ENCODE assay signal across 7 mouse cellular contexts in genomic region chr11:98783236-98783696, GRCm38 (mm10). TPM values are rescaled to one million over a fixed set of nuclear protein-coding genes. Genes with fewer than 3 reads are reported as not detected.
DNase-seq lines count a peak whose midpoint lies in the region; ATAC-seq and TF ChIP-seq lines count a peak whose summit lies in the region.

No protein-coding gene starts in this region.

- H3K27ac ChIP-seq in embryonic facial prominence, embryonic 11.5 days (replicated peaks; ENCODE audit: low read depth, low read length): peak overlapping the region; percentile 77
- peak overlapping the region; percentile 88 for H3K27ac ChIP-seq in intestine, postnatal 0 days (ENCODE audit: low read depth, low read length)

- peak overlapping the region; percentile 11; the same call in 1 of the 2 replicates for H3K4me3 ChIP-seq in embryonic facial prominence, embryonic 11.5 days (ENCODE audit: low read depth, low read length)
- peak overlapping the region; percentile 11; the same call in 1 of the 2 replicates for H3K4me3 ChIP-seq in intestine, postnatal 0 days (ENCODE audit: low read depth, low read length)

- H3K9me3 ChIP-seq in embryonic facial prominence, embryonic 11.5 days (replicated peaks; ENCODE audit: control insufficient read depth, low read length): no peaks in the 10 kb centered on the region
- no peaks in the 10 kb centered on the region for H3K9me3 ChIP-seq in intestine, postnatal 0 days (ENCODE audit: control insufficient read depth)

- peak; percentile 99 for DNase-seq in adrenal gland, adult 2 months
- DNase-seq in embryonic facial prominence, embryonic 11.5 days (ENCODE audit: low spot score): peak; percentile 82
- DNase-seq in left cerebral cortex, postnatal 36 days (ENCODE audit: low spot score in 2 of 2): peak; percentile 99
- DNase-seq in mesoderm, embryonic 11.5 days (ENCODE audit: low read depth, low spot score): peak; percentile 80
- peak; percentile 48 for DNase-seq in spleen, adult 12 weeks (ENCODE audit: low spot score)

- H3K4me2 ChIP-seq in embryonic facial prominence, embryonic 11.5 days (ENCODE audit: low read depth, low read length): peak overlapping the region; percentile 44
- H3K4me2 ChIP-seq in intestine, postnatal 0 days (replicated peaks; ENCODE audit: low read depth): peak overlapping the region; percentile 56

- WGBS in embryonic facial prominence, embryonic 11.5 days: 1% methylated on average over 20 of the region's 20 CpGs
- WGBS in intestine, postnatal 0 days: 0% methylated on average over 20 of the region's 20 CpGs

- intact Hi-C loops in left cerebral cortex, postnatal 36 days (cut with DNase I): loop anchor here (1.0 to 2.0 kb wide), 2 partner anchors 9 to 36 kb away; no protein-coding TSS in a partner anchor

- H3K9ac ChIP-seq in embryonic facial prominence, embryonic 11.5 days (replicated peaks; ENCODE audit: low read length): peak overlapping the region; percentile 63
- peak overlapping the region; percentile 22; the same call in 1 of the 2 replicates for H3K9ac ChIP-seq in intestine, postnatal 0 days (ENCODE audit: low read depth, low read length)

- H3K4me1 ChIP-seq in embryonic facial prominence, embryonic 11.5 days (ENCODE audit: control insufficient read depth, insufficient read depth, low read length): peaks cover 19% of the 10 kb centered on the region
- H3K4me1 ChIP-seq in intestine, postnatal 0 days (replicated peaks; ENCODE audit: control insufficient read depth, insufficient read depth, low read length): peaks cover 22% of the 10 kb centered on the region

- H3K36me3 ChIP-seq in embryonic facial prominence, embryonic 11.5 days (replicated peaks; ENCODE audit: control insufficient read depth, insufficient read depth, low read depth, low read length): no peaks in the 10 kb centered on the region
- H3K36me3 ChIP-seq in intestine, postnatal 0 days (ENCODE audit: control insufficient read depth, insufficient read depth): no peaks in the 10 kb centered on the region

- H3K27me3 ChIP-seq in embryonic facial prominence, embryonic 11.5 days (ENCODE audit: control insufficient read depth, insufficient read depth, low read length): no peaks in the 10 kb centered on the region
- H3K27me3 ChIP-seq in intestine, postnatal 0 days (replicated peaks; ENCODE audit: control insufficient read depth, insufficient read depth, low read length): no peaks in the 10 kb centered on the region

- TF ChIP-seq CTCF in intestine, postnatal 0 days (IDR thresholded peaks at IDR 0.05; ENCODE audit: low read depth): peak; percentile 27

- peak; percentile 44; the same call in 1 of the 2 replicates for ATAC-seq in embryonic facial prominence, embryonic 11.5 days (replicated peaks; ENCODE audit: insufficient number of reproducible peaks, low FRiP score, low TSS enrichment, low read depth)
- peak; percentile 79 for ATAC-seq in granulocyte monocyte progenitor cell, adult 5-6 weeks (replicated peaks; ENCODE audit: poor library complexity, severe bottlenecking)
- peak; percentile 87 for ATAC-seq in intestine, postnatal 0 days

RNA-seq across cellular contexts. Expression of gene Nr1d1, which starts 8.1 kb away (rescaled TPM):
- 100 to 1,000 TPM; 135 to 155 TPM for total RNA-seq in adrenal gland, adult 2 months (2021)
- polyA plus RNA-seq in adrenal gland, adult 2 months (2012; rRNA removed): 404 and 577 TPM in 2 replicates
- polyA plus RNA-seq in embryonic facial prominence, embryonic 11.5 days (2014; fragmentation: Nextera tagmentation; extraction: Ambion mirVana): 0.69 and 1.2 TPM in 2 replicates
- 2.3 and 2.8 TPM in 2 replicates for total RNA-seq in granulocyte monocyte progenitor cell, adult 5-6 weeks (2014; fragmentation: Nextera tagmentation)
- 1.2 TPM in 1 of 2 replicates, not detected in the other for total RNA-seq in granulocyte monocyte progenitor cell, adult 5-6 weeks (2017)
- 4.1 and 5.1 TPM in 2 replicates for polyA plus RNA-seq in intestine, postnatal 0 days (2015; fragmentation: Nextera tagmentation; extraction: Ambion mirVana)
- total RNA-seq in left cerebral cortex, postnatal 36 days (2021): 100 to 1,000 TPM; 117 to 141 TPM

RNA-seq across cellular contexts. Expression of gene Msl1, which starts 12.1 kb away (rescaled TPM):
- total RNA-seq in adrenal gland, adult 2 months (2021): 10 to 100 TPM; 80.9 to 98.0 TPM
- 63.2 and 65.0 TPM in 2 replicates for polyA plus RNA-seq in adrenal gland, adult 2 months (2012; rRNA removed)
- polyA plus RNA-seq in embryonic facial prominence, embryonic 11.5 days (2014; fragmentation: Nextera tagmentation; extraction: Ambion mirVana): 20.2 and 22.0 TPM in 2 replicates
- total RNA-seq in granulocyte monocyte progenitor cell, adult 5-6 weeks (2014; fragmentation: Nextera tagmentation): 72.7 and 75.0 TPM in 2 replicates
- total RNA-seq in granulocyte monocyte progenitor cell, adult 5-6 weeks (2017): 59.8 and 70.1 TPM in 2 replicates
- 12.6 and 15.1 TPM in 2 replicates for polyA plus RNA-seq in intestine, postnatal 0 days (2015; fragmentation: Nextera tagmentation; extraction: Ambion mirVana)
- 100 to 1,000 TPM; 169 to 193 TPM for total RNA-seq in left cerebral cortex, postnatal 36 days (2021)

RNA-seq across cellular contexts. Expression of gene Casc3, which starts 21.4 kb away (rescaled TPM):
- 10 to 100 TPM; 30.0 to 32.3 TPM for total RNA-seq in adrenal gland, adult 2 months (2021)
- polyA plus RNA-seq in adrenal gland, adult 2 months (2012; rRNA removed): 27.9 and 30.2 TPM in 2 replicates
- polyA plus RNA-seq in embryonic facial prominence, embryonic 11.5 days (2014; fragmentation: Nextera tagmentation; extraction: Ambion mirVana): 41.9 and 44.3 TPM in 2 replicates
- total RNA-seq in granulocyte monocyte progenitor cell, adult 5-6 weeks (2014; fragmentation: Nextera tagmentation): 46.1 and 46.7 TPM in 2 replicates
- total RNA-seq in granulocyte monocyte progenitor cell, adult 5-6 weeks (2017): 13.6 and 31.8 TPM in 2 replicates
- 10.8 and 12.4 TPM in 2 replicates for polyA plus RNA-seq in intestine, postnatal 0 days (2015; fragmentation: Nextera tagmentation; extraction: Ambion mirVana)
- total RNA-seq in left cerebral cortex, postnatal 36 days (2021): 10 to 100 TPM; 46.7 to 63.5 TPM

RNA-seq across cellular contexts. Expression of gene Thra, which starts 42.8 kb away (rescaled TPM):
- 10 to 100 TPM; 84.6 to 86.1 TPM for total RNA-seq in adrenal gland, adult 2 months (2021)
- 105 and 132 TPM in 2 replicates for polyA plus RNA-seq in adrenal gland, adult 2 months (2012; rRNA removed)
- 19.7 and 20.3 TPM in 2 replicates for polyA plus RNA-seq in embryonic facial prominence, embryonic 11.5 days (2014; fragmentation: Nextera tagmentation; extraction: Ambion mirVana)
- total RNA-seq in granulocyte monocyte progenitor cell, adult 5-6 weeks (2014; fragmentation: Nextera tagmentation): 39.3 and 39.5 TPM in 2 replicates
- total RNA-seq in granulocyte monocyte progenitor cell, adult 5-6 weeks (2017): 23.0 and 24.2 TPM in 2 replicates
- polyA plus RNA-seq in intestine, postnatal 0 days (2015; fragmentation: Nextera tagmentation; extraction: Ambion mirVana): 32.4 and 39.1 TPM in 2 replicates
- 100 to 1,000 TPM; 718 to 779 TPM for total RNA-seq in left cerebral cortex, postnatal 36 days (2021)

RNA-seq across cellular contexts. Expression of gene Rapgefl1, which starts 53.3 kb away (rescaled TPM):
- under 1 TPM; 0.29 to 0.79 TPM for total RNA-seq in adrenal gland, adult 2 months (2021)
- 1.5 and 1.9 TPM in 2 replicates for polyA plus RNA-seq in adrenal gland, adult 2 months (2012; rRNA removed)
- polyA plus RNA-seq in embryonic facial prominence, embryonic 11.5 days (2014; fragmentation: Nextera tagmentation; extraction: Ambion mirVana): 1.1 TPM in 2 replicates
- 2.0 TPM in 1 of 2 replicates, not detected in the other for total RNA-seq in granulocyte monocyte progenitor cell, adult 5-6 weeks (2014; fragmentation: Nextera tagmentation)
- 0.30 TPM in 1 of 2 replicates, not detected in the other for total RNA-seq in granulocyte monocyte progenitor cell, adult 5-6 weeks (2017)
- polyA plus RNA-seq in intestine, postnatal 0 days (2015; fragmentation: Nextera tagmentation; extraction: Ambion mirVana): 0.69 and 0.80 TPM in 2 replicates
- total RNA-seq in left cerebral cortex, postnatal 36 days (2021): 100 to 1,000 TPM; 139 to 161 TPM

Comparison
In these comparisons a context has a peak if more than half of its experiments do, and no peak if none do; other contexts are left out.
1. Peak in every context shown above with its lines: DNase-seq, ATAC-seq, H3K4me3 ChIP-seq and H3K27ac ChIP-seq.
2. DNase-seq: peak in every context shown above with its lines; median percentile 99 in adrenal gland, adult 2 months; 99 in left cerebral cortex, postnatal 36 days; 82 in embryonic facial prominence, embryonic 11.5 days; 80 in mesoderm, embryonic 11.5 days; 48 in spleen, adult 12 weeks.
3. RNA of gene Nr1d1, which starts 8.1 kb away (total RNA-seq): 135 to 155 TPM in adrenal gland, adult 2 months and 117 to 141 TPM in left cerebral cortex, postnatal 36 days; 1.2 to 2.8 TPM in granulocyte monocyte progenitor cell, adult 5-6 weeks; every median in the first group is over 10 times any median in the second.